Mouse (Mus musculus) induced T-regulatory cell, adult 2 months (primary cell): ENCODE measurements at regions not wholly inside any gene's neighbourhood (a gene's known extent, or its start where the extent isn't known, plus 50 kb on each side); places are given as distances from the start of the nearest gene placed in this dataset.

Experiments used
- DNase-seq: peaks from one replicate; pipeline ENCODE4 v3.0.0-alpha.2; 2012; ENCODE audit warnings: low read depth

DNA sequence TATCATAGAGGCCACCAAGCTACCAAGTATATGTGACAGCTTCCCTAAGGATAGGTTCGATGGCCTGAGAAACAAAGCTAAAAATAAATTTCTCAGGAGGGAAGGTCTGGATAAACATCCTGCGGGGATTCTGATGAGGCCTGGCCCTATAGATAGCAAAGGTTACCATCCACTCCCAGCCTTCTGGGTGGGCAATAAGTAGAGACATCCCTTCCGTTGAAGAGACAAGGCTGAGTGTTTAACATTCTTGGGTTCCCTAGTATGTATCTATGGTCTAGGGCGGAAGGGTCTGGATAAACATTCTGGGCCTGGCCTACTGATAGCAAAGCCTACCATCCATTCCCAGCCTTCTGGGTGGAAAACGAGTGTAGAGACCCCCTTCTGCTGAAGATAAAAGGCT, 180.5 kb upstream of the Dlk1 start:
- DNase-seq = no peak

DNA sequence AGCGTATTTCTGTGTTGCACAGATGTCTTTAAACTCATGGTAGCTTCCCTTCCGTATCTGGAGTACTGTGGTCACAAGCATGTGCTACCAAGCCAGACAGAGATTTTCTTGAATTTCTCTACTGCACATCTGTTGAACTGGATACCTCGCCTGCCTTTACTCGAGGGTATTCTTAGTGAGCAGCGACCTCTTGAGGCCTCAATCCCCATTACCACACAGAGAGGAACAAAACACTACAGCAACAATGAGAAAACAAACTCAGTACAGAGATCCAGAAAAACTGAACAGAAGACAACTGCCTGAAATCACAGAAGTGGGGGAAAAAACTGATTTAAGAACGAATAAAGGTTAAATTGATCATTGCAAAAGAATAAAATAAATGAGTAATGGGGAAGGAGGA, 137.8 kb upstream of the Dlk1 start:
- DNase-seq = no peak

DNA sequence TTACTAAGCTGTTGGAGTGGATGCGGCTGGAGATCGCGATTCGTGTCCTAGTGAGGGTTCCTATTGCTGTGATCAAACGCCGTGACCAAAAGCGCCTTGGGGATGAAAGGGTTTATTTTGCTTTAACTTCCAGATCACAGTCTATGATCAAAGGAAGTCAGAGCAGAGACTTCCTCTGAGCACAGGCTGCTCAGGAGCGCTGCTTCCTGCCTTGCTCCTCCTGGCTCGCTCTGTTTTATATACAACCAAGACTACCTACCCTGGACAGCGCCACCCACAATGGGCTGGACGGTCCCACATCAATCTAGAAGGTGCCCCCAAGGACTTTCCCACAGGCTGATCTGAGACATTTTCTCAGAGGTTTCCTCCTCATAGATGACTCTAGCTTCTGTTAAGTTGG, 126.6 kb upstream of the Dlk1 start:
- no peak for DNase-seq

DNA sequence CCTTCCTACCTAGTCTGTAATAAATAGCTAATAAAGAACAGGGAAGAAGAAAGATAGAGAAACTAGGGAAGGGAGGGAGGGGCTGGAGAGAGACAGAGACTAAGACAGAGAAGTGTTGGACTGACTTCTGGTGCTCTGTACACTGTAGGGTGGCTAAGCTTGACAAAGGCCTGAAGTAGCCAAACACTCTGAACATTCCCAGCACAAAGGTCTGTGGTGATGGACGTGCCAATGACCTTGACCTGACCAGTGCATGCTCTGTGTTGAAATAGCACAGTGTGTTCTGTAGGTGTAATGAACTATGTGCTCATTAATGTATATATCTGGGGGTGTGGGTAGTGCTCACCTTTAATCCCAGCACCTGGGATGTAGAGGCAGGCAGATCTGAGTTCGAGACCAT, 81.3 kb upstream of the Dlk1 start:
- DNase-seq = no peak

DNA sequence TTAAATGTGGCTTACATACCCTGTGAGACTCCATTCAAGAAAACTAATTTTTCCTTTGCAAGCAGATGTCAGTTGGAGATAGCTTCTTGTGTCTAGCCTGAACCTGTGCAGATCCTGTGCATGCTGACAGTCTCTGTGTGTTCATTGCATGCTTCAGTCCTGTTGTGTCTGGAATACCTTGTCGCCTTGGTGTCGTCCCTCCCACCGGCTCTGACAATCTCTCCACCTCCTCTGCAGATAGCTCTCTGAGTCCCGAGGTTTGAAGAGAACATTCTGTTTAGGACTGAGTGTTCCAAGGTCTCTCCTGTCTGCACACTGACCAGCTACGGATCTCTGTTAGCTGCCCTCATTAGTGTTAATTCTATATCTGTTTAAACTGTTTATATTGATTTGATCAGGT, 66.8 kb upstream of the Dlk1 start:
- no peak for DNase-seq

DNA sequence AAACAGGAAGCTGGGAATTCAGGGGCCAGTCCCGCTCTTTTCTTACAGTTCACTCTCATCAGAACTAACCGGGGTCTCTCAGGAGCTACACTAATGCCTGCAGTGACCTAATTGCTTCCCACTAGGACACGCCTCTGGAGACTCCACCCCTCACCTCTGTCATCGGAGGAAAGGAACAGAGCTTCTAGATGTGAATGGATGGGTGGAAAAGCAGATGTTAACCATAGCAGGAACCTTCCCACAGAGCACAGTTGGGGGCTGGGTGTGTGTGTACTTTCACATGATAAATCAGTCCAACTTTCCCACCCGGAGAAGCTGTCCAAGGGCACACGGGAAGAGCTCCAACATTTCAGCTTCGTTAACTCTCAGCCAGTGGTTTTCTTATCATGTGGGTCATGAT, 63.8 kb upstream of the Dlk1 start:
- no peak for DNase-seq

DNA sequence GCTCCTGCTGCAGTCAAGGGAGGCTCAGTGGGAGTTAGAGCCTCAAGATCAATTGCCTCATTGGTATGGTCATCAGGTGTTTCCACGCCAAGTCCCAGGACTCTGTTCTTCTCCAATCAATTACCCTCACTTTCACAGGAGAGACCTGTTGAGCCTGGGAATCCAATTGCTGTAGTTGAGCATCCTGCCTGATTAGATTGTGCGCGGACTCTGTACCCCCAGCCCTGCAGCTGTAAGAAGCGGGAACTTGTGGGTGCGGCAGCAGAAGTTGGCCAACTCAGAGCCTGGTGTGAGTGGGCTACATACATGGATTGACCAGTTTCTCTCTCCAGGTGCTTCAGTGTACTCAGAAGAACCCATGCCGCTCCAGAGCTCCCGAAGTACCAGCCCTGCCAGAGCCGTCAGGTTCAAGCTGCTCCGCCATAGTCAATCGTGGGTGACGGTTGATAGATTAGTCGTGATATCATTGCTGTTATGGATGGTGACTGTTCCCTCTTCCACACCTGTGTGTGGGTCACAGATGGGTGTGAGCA, 62.2 kb upstream of the Dlk1 start:
- DNase-seq = no peak

DNA sequence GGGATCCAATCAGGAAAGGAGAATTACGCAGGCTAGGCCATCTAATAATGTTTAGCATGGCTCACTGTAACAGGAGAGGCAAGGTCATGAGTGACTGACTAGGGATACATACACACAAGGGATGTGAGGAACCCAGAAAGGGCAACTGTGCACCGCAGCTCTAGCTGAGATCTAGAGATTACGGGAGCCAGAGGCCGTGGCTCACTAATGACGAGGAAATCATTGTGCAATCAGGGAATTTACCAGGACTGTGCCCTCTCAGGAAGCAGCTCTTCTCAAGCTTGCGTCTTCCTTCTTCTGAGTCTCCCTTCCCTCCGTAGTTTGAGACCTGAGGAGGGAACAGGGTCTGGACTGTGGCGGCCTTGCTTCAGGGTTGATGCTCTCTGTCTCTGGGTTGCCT, 61.6 kb upstream of the Dlk1 start:
- no peak for DNase-seq

DNA sequence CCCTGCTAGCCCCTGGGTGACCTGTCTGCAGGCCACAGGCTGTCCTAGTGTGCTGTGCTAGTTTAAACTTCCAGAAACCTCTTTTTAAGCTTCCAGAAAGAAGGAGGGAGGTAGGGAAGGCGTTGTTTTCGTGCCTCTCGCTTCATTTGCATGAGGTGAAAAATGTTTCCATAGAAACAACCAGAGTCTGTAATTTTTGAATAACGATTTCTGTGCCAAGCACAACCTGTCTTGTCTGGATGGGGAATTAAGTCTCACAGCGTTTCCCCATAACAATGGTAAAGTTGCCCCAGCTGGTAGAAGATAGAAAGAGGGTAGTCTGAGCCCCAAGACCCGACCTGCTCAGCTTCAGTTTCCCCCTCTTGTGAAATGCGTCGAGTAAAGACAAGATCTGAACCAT, 59.3 kb upstream of the Dlk1 start:
- DNase-seq = no peak

DNA sequence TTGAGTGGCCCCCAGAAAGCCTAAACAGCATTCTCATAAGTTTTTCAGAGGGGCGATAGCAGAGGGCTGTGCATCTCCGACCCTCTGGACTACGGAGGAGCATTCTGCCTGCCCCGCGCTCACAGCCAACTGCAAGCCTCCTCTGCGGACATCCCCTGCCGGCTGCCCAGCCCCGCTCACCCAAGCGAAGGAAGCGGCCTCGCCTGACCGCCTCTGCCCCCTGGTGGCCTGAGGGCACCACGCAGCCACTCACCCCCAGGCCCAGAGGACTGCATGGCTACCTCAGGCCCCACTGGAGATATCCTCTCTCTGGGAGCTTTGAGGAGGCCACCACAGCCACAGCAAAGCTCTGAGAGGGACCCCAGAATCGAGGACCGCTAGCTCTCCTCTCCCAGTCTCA, 58.8 kb upstream of the Dlk1 start:
- DNase-seq = peak; percentile 46

DNA sequence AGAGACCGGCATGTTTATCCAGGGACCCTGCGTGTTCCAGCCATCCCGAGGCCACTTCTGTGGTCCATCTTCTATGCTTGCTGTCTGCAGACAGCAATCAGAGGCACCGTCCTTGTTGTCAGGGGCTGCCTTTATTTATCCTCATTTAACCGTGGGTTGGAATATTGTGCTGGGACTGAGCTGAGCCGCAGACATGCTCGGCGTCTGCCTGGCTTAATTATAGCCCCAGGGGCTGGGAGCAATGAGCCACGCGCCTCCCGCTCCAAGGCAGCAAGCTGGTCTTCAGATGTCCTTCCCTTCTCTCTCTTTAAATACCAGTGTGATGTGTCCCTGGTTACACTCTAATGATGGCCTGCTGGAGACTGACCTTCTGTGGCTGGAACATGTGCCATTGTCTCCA, 58.2 kb upstream of the Dlk1 start:
- DNase-seq = no peak

DNA sequence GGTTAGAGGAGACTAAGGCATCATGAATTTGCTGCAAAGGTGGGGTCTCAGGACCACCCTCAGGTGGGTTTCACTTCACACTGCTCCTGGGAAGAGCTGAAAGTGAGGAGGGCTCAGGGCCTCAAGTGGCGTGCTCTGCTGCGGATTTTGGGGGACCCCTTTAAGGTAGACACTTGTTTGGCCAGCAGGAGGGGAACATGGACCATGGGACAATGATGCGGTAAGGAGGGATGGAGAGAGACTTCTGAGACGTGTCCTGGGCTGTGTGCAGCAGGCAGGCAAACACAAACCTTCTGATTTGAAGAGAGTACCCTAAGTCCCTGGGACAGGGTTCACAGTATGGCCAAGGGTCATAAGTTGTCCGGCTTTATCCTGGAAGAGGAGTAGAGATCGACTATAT, 56.0 kb upstream of the Dlk1 start:
- DNase-seq = no peak

DNA sequence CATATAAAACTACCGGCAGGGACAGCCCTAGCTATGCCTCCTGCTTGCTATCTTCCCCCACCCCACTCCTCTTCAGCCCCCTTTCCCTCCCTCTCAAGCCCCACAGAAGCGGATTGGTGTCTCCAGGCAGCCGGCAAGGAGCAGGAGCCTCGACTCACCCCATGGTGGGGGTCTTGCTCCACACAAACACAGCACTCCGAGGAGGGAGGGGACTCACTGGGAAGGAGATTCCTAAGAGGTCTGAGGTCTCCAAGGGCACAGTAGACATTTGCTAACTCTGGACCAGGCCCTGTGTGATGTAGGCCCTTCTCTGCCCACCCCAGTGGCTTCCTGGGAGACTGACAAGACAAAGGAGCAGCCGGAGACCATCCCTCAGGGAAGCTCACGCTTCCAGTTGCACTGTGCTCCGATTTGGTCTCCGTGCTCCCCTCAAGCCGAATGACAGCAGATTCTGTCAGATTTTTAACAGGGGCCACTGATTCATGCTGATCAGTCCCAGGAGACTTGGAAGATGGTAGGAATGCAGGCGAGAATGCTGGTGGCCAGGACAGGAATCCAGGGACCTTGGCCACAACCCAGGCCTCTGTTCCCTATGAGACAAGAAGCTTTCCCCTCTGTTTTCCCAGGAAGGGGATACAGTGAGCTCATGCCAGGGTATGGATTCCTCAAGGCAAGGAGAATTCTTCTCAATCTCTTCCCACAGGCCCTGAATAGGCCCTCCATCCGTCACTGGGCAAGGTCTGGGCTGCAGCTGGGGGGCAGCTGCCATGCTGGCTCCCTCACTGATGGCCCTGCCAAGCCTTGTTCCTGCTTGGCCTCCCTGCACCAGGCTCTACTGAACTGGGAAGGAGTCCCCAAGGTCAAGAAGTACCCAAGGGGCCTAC, 55.2 kb upstream of the Dlk1 start:
- DNase-seq = no peak

DNA sequence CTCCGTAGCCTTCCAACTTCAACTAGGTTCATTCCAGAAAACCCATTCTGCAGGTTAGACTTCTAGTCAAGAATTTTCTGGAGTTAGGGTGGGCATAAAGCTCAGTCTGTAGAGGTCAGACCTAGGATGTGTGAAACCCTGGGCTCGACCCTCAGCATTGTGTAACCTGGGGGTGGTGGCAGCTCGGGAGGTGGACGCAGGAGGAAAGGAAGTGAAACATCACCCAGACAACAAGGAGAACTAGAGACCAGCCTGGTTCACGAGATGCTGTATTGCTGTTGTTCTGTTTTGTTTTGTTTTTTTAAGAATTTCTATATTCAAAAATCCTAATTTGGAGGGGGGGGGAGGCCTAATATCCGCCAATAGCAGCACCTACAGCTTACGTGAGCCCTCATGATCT, 54.1 kb upstream of the Dlk1 start:
- DNase-seq = no peak

DNA sequence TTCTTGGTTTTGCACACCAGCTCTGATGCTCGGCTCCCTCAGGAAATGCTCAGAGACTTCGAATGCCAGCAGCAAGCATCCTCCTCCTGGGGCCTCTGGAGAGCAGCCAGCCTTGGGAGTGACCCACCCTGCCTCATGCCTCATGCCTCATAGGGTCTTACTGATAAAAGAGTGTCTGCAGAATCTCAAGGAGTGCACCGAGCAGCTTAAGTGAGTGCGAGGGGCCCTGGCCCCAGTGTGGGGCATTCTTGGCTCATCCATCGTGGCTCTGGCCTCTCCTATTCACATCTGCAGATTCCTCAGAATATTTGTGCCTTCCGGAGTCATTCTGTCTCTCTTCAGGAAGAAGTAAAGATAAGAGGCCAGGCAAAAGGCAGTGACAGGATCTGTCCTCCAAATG, 53.7 kb upstream of the Dlk1 start:
- no peak for DNase-seq

DNA sequence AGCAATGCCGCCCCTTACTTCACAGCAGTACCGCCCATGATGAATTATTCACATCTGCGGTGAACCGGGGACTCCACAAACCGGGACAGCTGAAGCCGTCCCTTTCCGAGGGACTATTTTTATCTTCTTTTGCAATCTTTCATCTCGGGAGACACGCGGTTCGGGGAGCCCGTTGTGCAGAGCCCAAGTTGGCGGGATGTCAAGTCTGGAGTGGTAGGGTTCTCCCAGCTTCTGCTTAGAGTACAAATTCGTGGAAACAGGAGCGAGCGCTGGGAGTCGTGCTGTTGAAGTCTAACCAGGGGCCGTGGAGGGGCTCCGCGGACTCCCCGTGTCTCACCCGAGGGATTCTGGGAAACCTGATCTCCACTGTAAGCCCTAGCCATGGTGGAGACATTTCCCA, 53.0 kb upstream of the Dlk1 start:
- no peak for DNase-seq

DNA sequence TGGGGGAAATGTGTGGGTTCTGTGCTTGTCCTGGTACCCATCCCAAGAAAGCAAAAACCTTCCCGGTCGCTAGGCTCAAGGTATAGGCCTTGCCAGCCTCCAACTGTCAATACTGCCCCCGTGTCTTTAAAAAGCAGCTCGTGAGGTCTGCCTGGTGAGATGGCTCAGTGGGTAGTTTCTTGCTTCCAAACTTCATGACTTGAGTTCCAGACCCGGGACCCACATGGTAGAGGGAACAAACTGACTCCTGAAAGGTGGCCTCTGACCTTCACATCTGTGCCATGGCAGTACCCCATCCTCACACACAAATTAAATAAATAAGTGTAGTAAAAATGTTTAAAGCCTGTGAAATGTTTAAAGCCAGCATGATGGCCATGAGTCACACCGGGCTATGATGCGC, 52.6 kb upstream of the Dlk1 start:
- DNase-seq = no peak

DNA sequence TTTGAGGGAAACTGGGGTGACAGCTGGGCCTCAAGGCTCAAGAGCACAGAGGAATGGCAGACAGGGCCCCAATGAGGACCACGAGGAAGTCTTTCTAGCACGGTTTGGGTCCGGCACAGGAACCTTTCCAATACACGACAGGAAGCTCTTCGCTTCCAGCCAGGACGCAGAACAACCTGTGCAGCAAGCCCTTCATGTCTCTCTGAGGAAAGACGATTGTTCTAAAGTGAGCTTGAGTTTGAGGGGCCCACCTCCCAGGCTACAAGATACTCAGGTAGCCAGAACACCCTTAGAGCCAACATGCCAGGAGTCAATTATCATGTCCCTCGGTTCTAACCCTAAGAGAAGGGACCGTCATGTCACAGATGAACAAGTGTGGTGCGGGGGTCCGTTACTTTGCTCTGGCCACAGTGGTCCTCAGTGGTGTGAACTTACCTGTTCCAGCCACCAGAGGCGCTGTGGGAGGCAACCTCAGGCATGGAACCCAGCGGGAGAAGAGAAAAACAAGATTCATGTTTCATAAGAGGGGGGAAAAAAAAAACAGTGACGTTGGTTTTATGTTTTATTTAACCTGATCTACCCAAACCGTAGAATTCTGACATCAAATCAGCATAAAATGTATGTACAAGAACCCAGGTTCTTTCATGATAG, 51.6 kb upstream of the Dlk1 start:
- peak; percentile 21 for DNase-seq

DNA sequence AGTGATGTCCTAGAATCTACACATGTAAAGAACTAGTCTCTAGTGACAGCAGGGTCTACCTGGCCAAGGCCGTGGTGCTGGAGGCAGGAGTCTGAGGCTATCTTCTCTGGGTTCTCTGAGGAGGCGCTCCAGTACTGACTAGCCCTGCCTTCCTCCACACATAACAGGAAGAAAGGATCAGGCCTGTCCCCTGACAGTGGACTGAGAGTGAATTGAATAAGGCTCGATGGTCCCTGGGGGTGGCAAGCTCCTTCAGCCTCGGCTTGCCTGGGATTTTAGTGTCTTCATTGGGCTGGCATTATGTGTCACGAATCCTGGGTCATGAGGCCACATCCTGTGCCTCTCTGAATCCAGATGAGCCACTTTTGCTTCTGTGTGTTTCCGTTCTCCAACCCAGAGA, 50.9 kb upstream of the Dlk1 start:
- no peak for DNase-seq

DNA sequence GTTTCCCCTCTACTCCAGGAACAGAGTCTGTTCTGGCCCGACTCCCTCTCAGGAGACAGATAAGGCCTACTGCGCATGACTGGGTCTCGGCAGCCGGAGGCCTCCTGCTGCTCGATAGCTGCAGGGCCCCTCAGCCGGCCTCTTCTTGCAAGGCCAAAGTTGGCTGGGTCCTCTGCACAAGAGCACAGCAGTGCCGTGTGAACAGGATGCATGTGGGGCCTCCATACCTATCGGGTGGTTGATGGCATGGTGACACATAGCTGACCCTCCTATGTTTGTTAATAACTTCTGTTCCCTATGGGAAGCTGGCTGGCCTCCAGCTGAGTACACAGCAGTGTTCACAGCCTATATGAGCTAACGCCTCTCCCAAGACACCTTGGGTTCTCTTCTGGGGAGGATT, 50.4 kb upstream of the Dlk1 start:
- no peak for DNase-seq
